Mouse (Mus musculus) 3134 (cell line): ENCODE measurements around the gene Nova2.

Experiments used
- DNase-seq: peaks from one replicate; pipeline ENCODE4 v3.0.0-alpha.2; 2011; ENCODE audit warnings: low spot score; ENCODE audit not compliant: insufficient read length; ENCODE audit errors: extremely low read depth

Nova2 gene

GRCm38 (mm10) chr7:18925162-18925938 lies at the start of gene Nova2:
TSS of gene Nova2 (plus strand) at chr7:18925888.
- DNase-seq: no peak

- DNase-seq: no peak
Observed at GRCm38 (mm10) chr7:18878691-18879090, 47.0 kb upstream of the Nova2 start.

- DNase-seq: no peak
Observed at GRCm38 (mm10) chr7:18883991-18884744, 41.5 kb upstream of the Nova2 start.

- no peak for DNase-seq
Observed at GRCm38 (mm10) chr7:18884745-18885422, 40.8 kb upstream of the Nova2 start.

- no peak for DNase-seq
Observed at GRCm38 (mm10) chr7:18886963-18887362, 38.7 kb upstream of the Nova2 start.

GRCm38 (mm10) chr7:18890848-18891247 lies 34.8 kb upstream of the Nova2 start:
- no peak for DNase-seq

GRCm38 (mm10) chr7:18891872-18892599 lies 33.7 kb upstream of the Nova2 start:
- peak; percentile 58 for DNase-seq

- no peak for DNase-seq
Observed at GRCm38 (mm10) chr7:18893009-18893408, 32.7 kb upstream of the Nova2 start.

GRCm38 (mm10) chr7:18893651-18894430 lies 31.8 kb upstream of the Nova2 start:
- no peak for DNase-seq

GRCm38 (mm10) chr7:18896536-18896935 lies 29.2 kb upstream of the Nova2 start:
- DNase-seq: no peak

GRCm38 (mm10) chr7:18900513-18900912 lies 25.2 kb upstream of the Nova2 start:
- DNase-seq: no peak

- DNase-seq: no peak
Observed at GRCm38 (mm10) chr7:18902486-18902885, 23.2 kb upstream of the Nova2 start.

GRCm38 (mm10) chr7:18904971-18905370 lies 20.7 kb upstream of the Nova2 start:
- no peak for DNase-seq

- DNase-seq: no peak
Observed at GRCm38 (mm10) chr7:18909797-18910196, 15.9 kb upstream of the Nova2 start.

- DNase-seq: peak; percentile 93
Observed at GRCm38 (mm10) chr7:18910241-18910831, 15.4 kb upstream of the Nova2 start, which contains the start of gene Ccdc61. TSS of gene Ccdc61 (minus strand) at chr7:18910415.

GRCm38 (mm10) chr7:18916254-18916653 lies 9.4 kb upstream of the Nova2 start:
- DNase-seq: no peak

- peak; percentile 65 for DNase-seq
Observed at GRCm38 (mm10) chr7:18917931-18918330, 7.8 kb upstream of the Nova2 start.

- DNase-seq: peak; percentile 41
Observed at GRCm38 (mm10) chr7:18921069-18921468, 4.6 kb upstream of the Nova2 start.

- no peak for DNase-seq
Observed at GRCm38 (mm10) chr7:18922807-18923206, 2.9 kb upstream of the Nova2 start.
